Mouse (Mus musculus) stomach, postnatal 0 days (tissue): ENCODE measurements around the gene Mef2c. TPM values are rescaled to one million over a fixed set of nuclear protein-coding genes. Genes with fewer than 3 reads are reported as not detected.

Experiments
- ATAC-seq: fragments of 200-750 bp; cut with Nextera tagmentation; 2 replicates; pipeline ENCODE4 v1.8.0; 2017; ENCODE audit not compliant: low FRiP score, low TSS enrichment
- DNase-seq: peaks from one replicate; pipeline ENCODE4 v3.0.0-alpha.2; 2016; ENCODE audit warnings: low spot score
- H3K27ac ChIP-seq: fragments of 300-500 bp; sonication (generic); replicated peaks from 2 replicates; pipeline ENCODE4 v1.5.1; 2014; ENCODE audit warnings: mild to moderate bottlenecking, control low read depth
- H3K27me3 ChIP-seq: fragments of 300-500 bp; sonication (generic); 2 replicates; pipeline ENCODE4 v1.6.1; 2014; ENCODE audit warnings: low read length; ENCODE audit not compliant: control insufficient read depth, insufficient read depth
- H3K36me3 ChIP-seq: fragments of 300-500 bp; sonication (generic); 2 replicates; pipeline ENCODE4 v1.6.1; 2014; ENCODE audit warnings: low read length, mixed read lengths; ENCODE audit not compliant: control insufficient read depth, insufficient read depth
- H3K4me1 ChIP-seq: fragments of 300-500 bp; sonication (generic); replicated peaks from 2 replicates; pipeline ENCODE4 v1.6.1; 2014; ENCODE audit warnings: antibody characterized with exemption; ENCODE audit not compliant: control insufficient read depth, insufficient read depth
- H3K4me2 ChIP-seq: fragments of 300-500 bp; sonication (generic); replicated peaks from 2 replicates; pipeline ENCODE4 v1.6.1; 2014; ENCODE audit warnings: low read depth, mild to moderate bottlenecking, control low read depth, moderate library complexity
- H3K4me3 ChIP-seq: fragments of 300-500 bp; sonication (generic); 2 replicates; pipeline ENCODE4 v1.5.1; 2014; ENCODE audit warnings: low read depth, low read length, control low read depth
- H3K9ac ChIP-seq: fragments of 300-500 bp; sonication (generic); 2 replicates; pipeline ENCODE4 v1.6.1; 2014; ENCODE audit warnings: mild to moderate bottlenecking, low read length, control low read depth, mixed read lengths
- H3K9me3 ChIP-seq: fragments of 300-500 bp; sonication (generic); 2 replicates; pipeline ENCODE4 v1.6.1; 2016; ENCODE audit warnings: low read length; ENCODE audit not compliant: control insufficient read depth
- CTCF ChIP-seq: IDR thresholded peaks from 2 replicates; pipeline ENCODE4 v1.5.1; 2016; ENCODE audit warnings: antibody characterized with exemption, low read depth, mild to moderate bottlenecking, moderate library complexity
- EP300 ChIP-seq: optimal IDR thresholded peaks from 2 replicates; pipeline ENCODE3; 2016; ENCODE audit warnings: antibody characterized with exemption
- WGBS: fragments of 180-500 bp; shearing (Covaris S2); extraction: QIAGEN DNeasy Blood & Tissue Kit; methylation state at CpG from one replicate; pipeline ENCODE4 v1.1.7; 2014; 5-methylcytosine and 5-hydroxymethylcytosine counted together
- polyA plus RNA-seq: library from polyadenylated mRNA; unstranded; fragments of >200 nt; fragmentation: Nextera tagmentation; extraction: Ambion mirVana; gene quantifications from 2 replicates; pipeline ENCODE4 v1.2.1, GENCODE M21; 2015

The Mef2c gene
- polyA plus RNA-seq, 1 experiment from 2014 or later = 18.4 TPM

DNA sequence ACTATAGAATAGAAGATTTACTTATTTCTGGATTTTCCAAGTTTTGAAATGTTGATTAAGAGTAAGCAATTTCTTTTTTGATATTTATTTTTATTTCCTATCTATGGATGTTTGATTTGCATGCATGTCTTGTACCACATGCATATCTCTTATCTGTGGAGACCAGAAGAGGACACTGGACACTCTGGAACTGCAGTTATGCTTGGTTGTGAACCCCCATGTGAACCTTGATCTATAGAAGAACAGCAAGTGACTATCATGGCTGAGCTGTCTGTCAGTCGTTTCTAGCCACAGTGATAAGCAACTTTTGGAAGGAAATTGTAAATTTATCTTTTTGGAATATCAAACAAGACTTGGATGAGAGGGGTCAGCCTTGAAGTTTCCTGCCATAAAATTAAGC lies 48.2 kb downstream of the Mef2c start:
- Histone ChIP-seq H3K9me3 (no peaks in the 10 kb centered on the region), H3K4me1 (no peaks in the 10 kb centered on the region), H3K4me3 (no peak overlapping the region), H3K9ac (no peak overlapping the region), H3K36me3 (no peaks in the 10 kb centered on the region), H3K27ac (no peak overlapping the region), H3K4me2 (no peak overlapping the region), H3K27me3 (no peaks in the 10 kb centered on the region)
- DNase-seq (no peak), ATAC-seq (no peak)
- no peak for TF ChIP-seq CTCF
- no peak for TF ChIP-seq EP300
- WGBS = 58% methylated on average over 1 of the region's 1 CpGs

DNA sequence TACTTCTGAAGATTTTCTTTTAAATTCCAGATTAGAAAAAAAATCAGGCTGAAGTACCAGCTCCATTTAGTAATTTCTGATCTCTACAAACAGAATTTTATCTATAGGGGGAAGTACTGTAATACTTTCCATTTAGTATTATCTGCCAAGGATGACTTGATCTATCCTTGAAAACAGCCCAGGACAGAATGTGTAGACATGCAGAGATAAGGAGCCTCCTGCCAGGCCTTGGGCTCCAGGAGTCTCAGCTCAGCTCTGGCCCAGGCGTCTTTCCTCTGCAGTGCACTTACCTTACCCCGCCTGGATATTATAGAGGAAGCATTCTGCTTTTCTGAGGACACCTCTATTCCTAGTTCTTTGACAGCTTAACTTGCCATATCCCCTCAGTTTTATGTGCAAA lies 59.4 kb downstream of the Mef2c start:
- WGBS = 78% methylated on average over 2 of the region's 2 CpGs
- TF ChIP-seq CTCF (no peak), EP300 (no peak)

DNA sequence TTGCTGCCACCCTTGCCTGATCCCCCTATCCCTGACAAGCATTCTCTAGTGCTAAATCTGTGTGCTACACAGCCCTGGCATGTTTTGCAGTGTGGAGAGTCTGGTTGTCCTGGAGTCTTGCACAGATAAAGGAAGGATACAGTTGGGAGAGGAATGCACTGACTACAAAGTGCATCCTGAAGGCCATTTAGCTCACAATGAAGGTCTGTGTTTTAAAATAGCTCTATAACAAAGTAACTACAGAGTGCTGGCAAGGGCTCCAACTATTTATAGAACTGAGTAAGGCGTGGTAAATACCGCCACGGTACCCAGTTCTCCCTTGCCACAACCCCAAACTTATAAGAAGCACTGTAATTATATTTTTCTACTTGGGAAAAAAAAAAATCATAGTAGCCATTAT lies 61.9 kb downstream of the Mef2c start:
- no peaks in the 10 kb centered on the region for H3K27me3 ChIP-seq
- H3K4me1 ChIP-seq = no peaks in the 10 kb centered on the region
- H3K9me3 ChIP-seq = no peaks in the 10 kb centered on the region
- TF ChIP-seq CTCF (no peak), EP300 (no peak)
- no peak for DNase-seq
- ATAC-seq = no peak
- H3K9ac ChIP-seq = no peak overlapping the region
- H3K4me3 ChIP-seq = no peak overlapping the region
- H3K4me2 ChIP-seq = no peak overlapping the region
- no peaks in the 10 kb centered on the region for H3K36me3 ChIP-seq
- 37% methylated on average over 3 of the region's 3 CpGs for WGBS
- no peak overlapping the region for H3K27ac ChIP-seq

More for the DNA sequence above, 59.4 kb downstream of the Mef2c start:
- Histone ChIP-seq H3K27ac (no peak overlapping the region), H3K36me3 (no peaks in the 10 kb centered on the region), H3K9ac (no peak overlapping the region), H3K27me3 (no peaks in the 10 kb centered on the region), H3K4me2 (no peak overlapping the region), H3K9me3 (no peaks in the 10 kb centered on the region), H3K4me3 (no peak overlapping the region), H3K4me1 (no peaks in the 10 kb centered on the region)
- ATAC-seq = no peak
- no peak for DNase-seq

DNA sequence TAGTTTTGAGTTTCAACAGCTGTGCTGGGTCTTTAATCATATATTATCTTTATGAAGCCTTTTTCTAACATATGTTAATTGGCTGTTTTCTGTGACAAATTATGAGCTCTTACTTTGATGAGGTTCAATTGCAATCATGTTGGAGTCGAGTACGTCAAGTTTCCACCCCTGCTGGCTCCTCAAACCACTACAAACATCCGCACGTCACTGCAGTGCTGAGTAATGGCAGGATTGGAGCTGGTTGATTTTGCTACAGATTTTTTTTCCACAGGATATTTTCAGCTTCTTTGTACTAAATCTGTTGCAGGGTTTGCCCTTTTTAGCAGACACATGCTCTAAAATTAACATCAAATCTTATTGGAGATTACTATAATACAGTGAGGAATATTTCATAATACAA lies 62.3 kb downstream of the Mef2c start:
- Histone ChIP-seq H3K4me2 (no peak overlapping the region), H3K9ac (no peak overlapping the region), H3K4me1 (no peaks in the 10 kb centered on the region), H3K9me3 (no peaks in the 10 kb centered on the region), H3K4me3 (no peak overlapping the region), H3K36me3 (no peaks in the 10 kb centered on the region), H3K27me3 (no peaks in the 10 kb centered on the region), H3K27ac (no peak overlapping the region)
- ATAC-seq (no peak), DNase-seq (no peak)
- no peak for TF ChIP-seq EP300
- TF ChIP-seq CTCF = no peak
- 42% methylated on average over 4 of the region's 4 CpGs for WGBS

DNA sequence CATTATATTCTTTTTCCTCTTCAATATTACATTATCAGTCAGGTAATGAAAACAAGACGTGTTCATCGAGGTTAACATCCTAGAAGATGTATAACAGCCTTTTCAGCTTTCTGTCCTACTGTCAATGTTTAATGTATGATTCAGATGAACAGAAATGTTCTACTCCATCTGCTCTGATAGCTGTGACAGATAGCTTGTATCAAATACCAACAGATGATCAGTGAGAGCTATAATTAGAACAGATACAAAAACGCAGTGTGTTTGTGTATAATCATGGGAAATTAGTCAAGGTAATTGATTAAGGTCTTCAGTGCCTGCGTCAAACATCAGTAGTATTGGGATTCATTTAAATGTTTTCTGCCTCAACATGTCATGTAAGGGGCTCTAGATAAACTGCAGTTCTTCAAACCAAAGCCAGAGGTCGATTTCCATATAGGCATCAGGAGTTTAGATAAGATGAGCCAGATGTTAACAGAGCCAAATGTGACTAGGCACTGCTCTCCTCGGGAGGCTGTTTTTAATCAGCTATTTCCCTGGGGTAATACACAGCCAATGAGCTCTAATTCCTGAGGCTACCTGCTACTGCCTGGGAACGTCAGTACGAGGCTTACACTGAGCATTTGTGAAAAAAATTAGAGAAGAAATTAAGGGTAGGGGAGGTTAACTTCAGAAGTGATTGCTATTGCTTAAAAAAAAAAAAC lies 63.1 kb downstream of the Mef2c start:
- no peak for ATAC-seq
- H3K27me3 ChIP-seq = no peaks in the 10 kb centered on the region
- H3K36me3 ChIP-seq = no peaks in the 10 kb centered on the region
- H3K4me1 ChIP-seq = no peaks in the 10 kb centered on the region
- no peak overlapping the region for H3K9ac ChIP-seq
- no peak overlapping the region for H3K4me2 ChIP-seq
- DNase-seq = no peak
- WGBS = 58% methylated on average over 8 of the region's 8 CpGs
- no peak overlapping the region for H3K4me3 ChIP-seq
- TF ChIP-seq CTCF (no peak), EP300 (no peak)
- H3K9me3 ChIP-seq = no peaks in the 10 kb centered on the region
- no peak overlapping the region for H3K27ac ChIP-seq

DNA sequence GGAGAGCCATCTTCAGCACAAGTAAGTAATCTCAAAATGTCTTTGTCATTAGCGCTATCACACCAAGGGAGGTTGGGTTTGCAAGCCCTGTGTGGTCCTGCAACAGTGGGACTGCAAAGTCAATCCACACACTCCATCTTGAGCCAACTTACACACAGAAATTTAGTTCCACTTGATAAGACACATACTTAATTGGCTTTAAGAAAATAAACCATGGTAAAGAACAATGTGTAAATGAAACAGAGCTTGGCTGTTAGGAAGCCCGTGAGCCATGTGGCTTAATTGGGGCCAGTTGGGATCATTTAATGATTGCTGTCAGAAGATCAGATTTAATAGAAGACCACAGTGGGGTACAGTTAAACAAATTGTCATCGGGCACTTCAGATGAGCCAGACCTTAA lies 63.8 kb downstream of the Mef2c start:
- TF ChIP-seq EP300 (no peak), CTCF (no peak)
- Histone ChIP-seq H3K27me3 (no peaks in the 10 kb centered on the region), H3K4me2 (no peak overlapping the region), H3K9ac (no peak overlapping the region), H3K36me3 (no peaks in the 10 kb centered on the region), H3K27ac (no peak overlapping the region), H3K4me3 (no peak overlapping the region), H3K4me1 (no peaks in the 10 kb centered on the region), H3K9me3 (no peaks in the 10 kb centered on the region)
- WGBS = 81% methylated on average over 3 of the region's 3 CpGs
- ATAC-seq (no peak), DNase-seq (no peak)
